Mouse (Mus musculus): ENCODE measurements around the gene Ctbs. TPM values are rescaled to one million over a fixed set of nuclear protein-coding genes. Genes with fewer than 3 reads are reported as not detected.
A peak's percentile ranks its signal among the peaks of the same experiment; 100 is the strongest.

Gene Ctbs
- polyA plus RNA-seq (2012; rRNA removed), result 1.8 and 2.4 TPM in 2 replicates

DNA sequence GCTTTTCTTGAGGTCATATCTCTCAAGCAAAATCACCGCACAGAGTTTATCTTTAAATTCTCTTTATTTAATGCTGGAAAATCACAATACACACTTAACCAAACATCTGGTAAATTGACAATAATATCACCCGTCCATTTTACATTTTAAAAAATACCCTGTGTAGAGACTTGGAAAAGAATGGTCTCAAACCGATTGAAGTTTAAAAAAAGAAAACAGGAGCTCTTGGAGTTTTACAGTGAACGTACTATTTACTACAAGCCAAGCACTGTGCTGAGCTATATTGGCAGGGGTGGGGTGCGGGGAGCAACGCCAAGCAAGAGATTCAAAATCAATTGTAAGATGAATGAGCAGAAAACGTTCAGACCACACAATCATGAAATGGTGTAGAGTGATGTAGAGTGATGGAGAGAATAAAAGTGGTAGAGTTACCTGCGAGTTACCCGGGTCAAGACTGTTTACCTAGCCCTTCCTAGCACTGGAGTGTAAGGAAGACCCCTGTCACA, at the start of gene Ctbs:
Gene Ctbs (plus strand): TSS at position 51 of the 506 bp plus-strand sequence.
- TF ChIP-seq CTCF (IDR thresholded peaks at IDR 0.05; ENCODE audit: borderline replicate concordance, extremely low read depth, insufficient read depth, insufficient read length) (no peak), POLR2A (IDR thresholded peaks at IDR 0.05; ENCODE audit: borderline replicate concordance, extremely low read depth, insufficient read depth, insufficient read length, poor library complexity, severe bottlenecking) (no peak)
- DNase-seq (ENCODE audit: low read depth), result no peak

DNA sequence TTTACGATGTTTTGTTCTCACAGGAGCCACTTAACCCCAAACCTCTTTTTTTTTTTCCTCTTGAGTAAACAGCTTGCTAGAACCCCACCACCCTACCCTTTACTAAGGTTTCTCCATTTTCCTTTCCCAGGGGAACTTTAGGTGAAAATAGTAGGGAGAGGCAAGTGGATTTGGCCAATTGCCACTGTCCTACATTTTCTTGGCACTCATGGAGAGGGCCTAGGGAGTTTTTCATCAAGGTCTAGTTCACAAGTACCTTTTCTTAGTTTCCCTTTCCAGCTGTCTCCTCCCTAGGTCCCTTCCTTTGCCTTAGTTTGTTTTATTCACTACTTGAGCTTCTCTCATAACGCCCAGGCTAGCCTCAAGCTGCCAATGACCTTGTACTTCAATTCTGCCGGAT, 45.8 kb upstream of the Ctbs start:
- TF ChIP-seq CTCF (IDR thresholded peaks at IDR 0.05; ENCODE audit: borderline replicate concordance, extremely low read depth, insufficient read depth, insufficient read length), result no peak
- TF ChIP-seq POLR2A (IDR thresholded peaks at IDR 0.05; ENCODE audit: borderline replicate concordance, extremely low read depth, insufficient read depth, insufficient read length, poor library complexity, severe bottlenecking), result no peak
- peak; percentile 32 for DNase-seq (ENCODE audit: low read depth)

DNA sequence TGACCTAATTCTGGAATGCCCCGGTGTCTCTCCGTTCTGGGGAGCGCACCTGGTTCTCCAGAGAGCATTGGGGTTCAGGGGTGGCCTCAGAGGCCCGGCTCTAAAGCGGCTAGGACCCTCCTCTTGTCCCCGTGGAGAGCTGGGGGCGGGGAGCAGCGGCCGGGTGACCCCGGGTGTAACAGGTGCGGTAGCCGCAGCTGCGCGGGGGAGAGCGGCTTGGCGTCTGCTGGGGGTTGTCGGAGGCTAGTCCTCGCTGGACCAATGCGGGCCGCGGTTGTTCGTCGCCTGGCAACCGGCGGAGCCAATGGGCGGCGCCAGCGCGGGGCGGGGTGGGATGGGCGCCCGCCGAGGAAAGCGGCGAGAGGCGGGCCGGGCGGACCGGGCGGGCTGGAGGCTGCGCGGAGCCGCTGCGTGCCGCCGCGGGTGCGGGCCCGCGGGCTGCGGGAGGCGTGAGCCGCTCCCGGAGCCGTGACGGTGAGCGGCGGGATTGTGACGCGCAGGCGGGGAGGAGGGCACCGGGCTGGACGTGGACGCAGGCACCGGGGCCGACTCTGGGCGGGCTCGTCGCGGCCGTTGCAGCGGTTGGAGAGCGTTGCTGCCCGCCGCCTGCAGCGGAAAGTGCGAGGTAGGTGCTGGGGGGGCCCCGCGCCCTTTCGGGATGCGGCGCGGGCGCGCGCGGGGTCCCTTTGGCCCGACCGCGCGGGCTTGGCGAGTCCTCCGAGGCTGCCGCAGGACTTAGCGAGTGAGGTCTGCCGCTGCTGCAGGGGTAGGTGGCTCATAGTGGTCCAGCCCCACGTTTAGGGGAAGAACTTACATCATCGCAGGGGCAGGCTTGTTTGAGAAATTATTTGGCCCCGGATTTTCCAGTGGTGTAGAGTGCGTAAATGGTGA, 45.0 kb upstream of the Ctbs start, which contains the start of gene Ssx2ip:
Gene Ssx2ip (plus strand): TSS at position 332 of the 891 bp plus-strand sequence.
- TF ChIP-seq POLR2A (IDR thresholded peaks at IDR 0.05; ENCODE audit: borderline replicate concordance, extremely low read depth, insufficient read depth, insufficient read length, poor library complexity, severe bottlenecking) (peak; percentile 87), CTCF (IDR thresholded peaks at IDR 0.05; ENCODE audit: borderline replicate concordance, extremely low read depth, insufficient read depth, insufficient read length) (no peak)
- peak; percentile 97 for DNase-seq (ENCODE audit: low read depth)

DNA sequence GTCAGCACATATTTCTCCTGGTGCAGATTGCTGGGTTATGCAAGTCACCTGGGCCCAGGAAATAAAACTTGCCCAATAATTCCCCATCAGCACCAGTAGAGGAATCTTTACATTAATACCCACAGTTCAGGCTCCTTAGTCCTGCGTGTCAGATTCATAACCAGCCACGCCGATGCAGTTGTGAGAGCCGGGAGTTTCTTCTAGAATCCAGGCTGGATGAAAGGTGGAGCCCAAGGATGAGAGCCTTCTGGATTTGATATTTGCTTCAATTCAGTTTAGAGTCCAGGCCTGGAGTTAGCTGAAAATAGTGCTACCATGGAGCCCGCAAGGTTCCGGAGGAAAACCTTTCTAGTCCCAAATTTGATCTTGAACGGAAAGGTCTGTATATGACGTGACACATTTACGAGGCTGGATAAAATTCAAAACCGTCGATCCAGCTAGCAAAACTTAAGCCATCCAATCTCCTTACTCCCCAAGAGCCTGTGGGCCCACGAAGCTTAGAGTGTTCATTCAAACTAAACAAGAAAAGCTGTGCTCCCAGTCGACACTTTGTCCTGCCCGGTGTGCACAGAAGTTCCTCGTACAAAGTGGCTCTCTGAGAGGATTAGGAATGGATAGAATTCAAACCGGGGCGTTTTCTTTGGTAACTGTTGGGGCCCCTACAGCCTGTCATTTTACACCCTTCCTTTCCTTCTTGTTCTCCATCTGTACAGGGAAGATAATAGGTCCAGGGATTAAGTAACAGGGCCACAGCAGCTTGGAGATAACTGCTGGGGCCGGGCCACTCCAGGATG, 44.2 kb upstream of the Ctbs start:
- TF ChIP-seq POLR2A (IDR thresholded peaks at IDR 0.05; ENCODE audit: borderline replicate concordance, extremely low read depth, insufficient read depth, insufficient read length, poor library complexity, severe bottlenecking) (no peak), CTCF (IDR thresholded peaks at IDR 0.05; ENCODE audit: borderline replicate concordance, extremely low read depth, insufficient read depth, insufficient read length) (no peak)
- peak; percentile 42 for DNase-seq (ENCODE audit: low read depth)

DNA sequence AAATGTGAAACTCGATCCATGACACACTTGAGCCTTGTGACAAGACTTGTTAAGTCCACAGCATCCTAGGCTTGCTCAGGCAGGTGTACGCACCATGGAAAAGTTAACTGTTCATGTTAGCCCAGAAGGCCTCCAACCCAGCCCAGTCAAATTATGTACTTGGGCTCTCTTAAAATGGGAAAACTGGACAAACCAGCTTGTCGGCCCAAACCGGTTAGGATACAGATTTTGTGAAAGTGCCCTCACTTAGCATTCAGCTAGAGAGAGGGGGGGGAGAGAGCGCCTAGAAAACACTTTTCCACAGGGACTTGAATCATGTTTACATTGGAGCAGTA, 43.6 kb upstream of the Ctbs start:
- TF ChIP-seq CTCF (IDR thresholded peaks at IDR 0.05; ENCODE audit: borderline replicate concordance, extremely low read depth, insufficient read depth, insufficient read length), result no peak
- no peak for TF ChIP-seq POLR2A (IDR thresholded peaks at IDR 0.05; ENCODE audit: borderline replicate concordance, extremely low read depth, insufficient read depth, insufficient read length, poor library complexity, severe bottlenecking)
- no peak for DNase-seq (ENCODE audit: low read depth)

DNA sequence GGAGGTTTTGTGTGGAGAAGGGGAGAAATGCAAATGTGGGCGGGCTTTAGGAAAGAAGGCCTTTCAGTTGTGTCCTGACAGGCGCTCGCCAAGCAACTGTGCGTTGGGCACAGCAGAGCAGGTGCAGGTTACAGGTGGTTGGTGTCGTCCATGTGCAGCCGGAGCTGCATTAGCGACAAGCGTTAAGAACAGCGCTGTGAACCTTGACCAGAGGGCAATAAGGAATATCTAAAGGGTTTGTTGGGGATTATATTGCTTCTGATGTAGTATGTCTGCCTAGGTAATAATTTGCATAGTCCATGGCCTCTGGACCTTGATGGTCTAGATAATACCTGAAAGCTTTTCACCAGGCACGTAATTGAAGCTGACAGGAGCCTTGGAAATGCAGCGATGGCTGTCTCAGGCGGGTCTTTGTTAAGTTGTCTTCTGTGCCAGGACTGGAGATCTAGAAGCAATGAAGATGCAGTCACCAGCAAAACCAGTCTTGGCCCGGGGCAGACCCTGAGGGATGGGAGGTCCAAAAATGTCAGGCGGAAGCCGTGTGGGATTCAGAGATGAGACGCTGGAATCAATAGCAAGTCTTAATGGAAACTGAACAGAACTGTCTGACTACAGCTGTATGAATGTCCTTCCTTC, 42.4 kb upstream of the Ctbs start:
- TF ChIP-seq CTCF (IDR thresholded peaks at IDR 0.05; ENCODE audit: borderline replicate concordance, extremely low read depth, insufficient read depth, insufficient read length) (no peak), POLR2A (IDR thresholded peaks at IDR 0.05; ENCODE audit: borderline replicate concordance, extremely low read depth, insufficient read depth, insufficient read length, poor library complexity, severe bottlenecking) (no peak)

DNA sequence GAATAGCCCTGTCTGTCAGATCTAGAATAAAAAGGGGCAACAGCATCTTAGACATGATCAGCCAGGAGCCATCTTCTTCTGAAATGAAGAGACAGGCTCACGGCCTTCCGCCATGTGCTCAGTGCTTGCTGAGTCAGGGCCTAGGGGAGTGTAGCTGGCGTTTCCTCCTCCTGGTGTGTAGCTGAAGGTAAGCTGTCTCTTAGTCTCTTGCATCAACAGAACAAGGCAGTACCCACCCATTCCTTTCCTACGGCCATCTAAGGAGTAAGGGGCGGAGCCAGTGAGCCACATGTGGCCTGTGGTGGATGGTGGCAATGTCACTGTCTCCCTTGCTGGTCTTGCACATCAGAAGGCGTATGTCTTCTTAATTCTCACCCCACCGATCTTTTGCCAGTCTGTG, 39.5 kb upstream of the Ctbs start:
- no peak for DNase-seq (ENCODE audit: low read depth)
- TF ChIP-seq POLR2A (IDR thresholded peaks at IDR 0.05; ENCODE audit: borderline replicate concordance, extremely low read depth, insufficient read depth, insufficient read length, poor library complexity, severe bottlenecking), result no peak
- no peak for TF ChIP-seq CTCF (IDR thresholded peaks at IDR 0.05; ENCODE audit: borderline replicate concordance, extremely low read depth, insufficient read depth, insufficient read length)

More for the DNA sequence above, 42.4 kb upstream of the Ctbs start:
- no peak for DNase-seq (ENCODE audit: low read depth)

DNA sequence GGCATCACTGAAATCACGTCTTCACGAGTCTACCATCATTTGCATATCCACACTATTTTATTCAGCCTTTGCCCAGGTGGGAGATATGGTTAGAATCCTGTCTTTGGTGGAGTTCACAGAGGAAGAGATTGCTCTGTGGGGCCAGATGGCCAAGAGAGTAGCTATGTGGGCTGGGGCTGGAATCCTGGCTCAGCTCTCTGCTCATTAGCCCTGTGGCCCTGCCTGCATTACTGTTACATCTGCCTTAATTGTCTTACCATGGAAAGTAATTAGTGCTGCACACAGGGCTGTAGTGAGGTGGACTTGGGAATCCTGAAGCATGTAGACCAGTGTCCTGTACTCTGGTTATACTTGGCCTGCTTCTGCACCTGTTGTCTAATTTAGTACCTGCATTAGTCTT, 37.6 kb upstream of the Ctbs start:
- TF ChIP-seq CTCF (IDR thresholded peaks at IDR 0.05; ENCODE audit: borderline replicate concordance, extremely low read depth, insufficient read depth, insufficient read length) (no peak), POLR2A (IDR thresholded peaks at IDR 0.05; ENCODE audit: borderline replicate concordance, extremely low read depth, insufficient read depth, insufficient read length, poor library complexity, severe bottlenecking) (no peak)
- DNase-seq (ENCODE audit: low read depth), result peak; percentile 63

DNA sequence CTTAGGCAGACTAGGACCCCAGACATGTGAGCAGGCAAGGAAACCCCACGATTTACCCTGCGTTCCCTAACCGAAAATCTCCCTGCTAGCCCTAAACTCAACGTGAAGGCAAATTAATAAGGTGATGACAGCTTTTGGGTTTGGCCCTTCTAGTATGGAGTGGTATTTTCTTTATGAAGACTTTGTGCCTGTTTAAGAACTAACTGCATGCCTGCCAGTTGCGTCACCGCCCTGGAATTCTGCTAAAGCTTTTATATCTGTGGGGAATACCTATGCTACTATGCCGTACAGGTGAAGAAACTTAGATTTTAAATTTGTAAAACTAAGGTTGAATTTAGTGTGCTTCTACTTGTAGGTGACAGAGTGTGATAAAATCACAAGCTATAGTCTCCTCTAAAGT, 37.1 kb upstream of the Ctbs start:
- TF ChIP-seq POLR2A (IDR thresholded peaks at IDR 0.05; ENCODE audit: borderline replicate concordance, extremely low read depth, insufficient read depth, insufficient read length, poor library complexity, severe bottlenecking), result no peak
- TF ChIP-seq CTCF (IDR thresholded peaks at IDR 0.05; ENCODE audit: borderline replicate concordance, extremely low read depth, insufficient read depth, insufficient read length), result no peak

DNA sequence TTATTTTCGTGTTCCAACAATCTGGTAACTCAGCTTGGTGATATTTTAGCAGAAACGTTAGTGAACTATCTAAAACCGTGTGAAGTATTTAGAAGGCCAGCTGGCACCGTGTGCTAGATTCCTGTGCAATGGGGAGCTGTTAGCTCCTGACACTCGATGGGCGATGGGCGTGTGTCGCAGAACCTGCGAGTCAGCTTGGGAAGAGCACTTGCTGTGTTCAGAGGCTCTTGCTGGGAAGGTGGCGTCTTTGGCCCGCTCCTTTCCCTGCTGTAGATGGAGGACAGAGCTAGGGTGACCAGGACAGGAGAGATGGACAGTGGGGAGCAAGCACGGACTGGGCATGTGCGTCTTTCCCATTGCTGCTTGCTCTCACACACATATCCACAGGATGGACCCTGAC, 36.6 kb upstream of the Ctbs start:
- TF ChIP-seq POLR2A (IDR thresholded peaks at IDR 0.05; ENCODE audit: borderline replicate concordance, extremely low read depth, insufficient read depth, insufficient read length, poor library complexity, severe bottlenecking), result no peak
- no peak for TF ChIP-seq CTCF (IDR thresholded peaks at IDR 0.05; ENCODE audit: borderline replicate concordance, extremely low read depth, insufficient read depth, insufficient read length)
- no peak for DNase-seq (ENCODE audit: low read depth)

More for the DNA sequence above, 37.1 kb upstream of the Ctbs start:
- DNase-seq (ENCODE audit: low read depth), result no peak

DNA sequence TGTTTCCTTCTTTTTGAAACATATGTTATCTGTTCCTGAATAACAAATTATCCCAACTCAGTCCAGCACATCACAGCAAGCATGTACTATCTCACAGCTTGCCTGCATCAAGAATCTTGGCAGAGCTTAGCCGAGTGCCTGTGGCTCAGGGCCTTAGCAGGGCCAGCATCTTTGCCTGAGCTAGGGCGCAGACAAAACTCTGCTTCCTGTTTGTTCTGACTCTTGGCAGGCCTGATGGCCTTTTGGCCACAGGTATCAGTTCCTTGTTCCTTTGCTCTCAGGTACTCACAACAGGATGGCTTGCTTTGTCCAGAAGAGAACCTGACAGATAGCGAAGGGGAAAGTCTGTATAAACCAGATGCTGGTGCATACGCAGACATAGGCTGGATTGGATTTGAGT, 35.6 kb upstream of the Ctbs start:
- TF ChIP-seq CTCF (IDR thresholded peaks at IDR 0.05; ENCODE audit: borderline replicate concordance, extremely low read depth, insufficient read depth, insufficient read length), result no peak
- TF ChIP-seq POLR2A (IDR thresholded peaks at IDR 0.05; ENCODE audit: borderline replicate concordance, extremely low read depth, insufficient read depth, insufficient read length, poor library complexity, severe bottlenecking), result no peak
- no peak for DNase-seq (ENCODE audit: low read depth)
